Mouse (Mus musculus) hindbrain, postnatal 0 days (tissue): ENCODE measurements at regions not wholly inside any gene's neighbourhood (a gene's known extent, or its start where the extent isn't known, plus 50 kb on each side); places are given as distances from the start of the nearest gene placed in this dataset.

ENCODE experiments used
- ATAC-seq: fragments of 200-750 bp; cut with Nextera tagmentation; 2 replicates; pipeline ENCODE4 v1.8.0; 2017; ENCODE audit warnings: mild to moderate bottlenecking, moderate TSS enrichment, moderate library complexity
- DNase-seq: peaks from one replicate; pipeline ENCODE4 v3.0.0-alpha.2; 2015; ENCODE audit warnings: low spot score
- H3K27ac ChIP-seq: fragments of 300-500 bp; sonication (generic); 2 replicates; pipeline ENCODE4 v1.5.1; 2014; ENCODE audit warnings: mild to moderate bottlenecking
- H3K27me3 ChIP-seq: fragments of 300-500 bp; sonication (generic); 2 replicates; pipeline ENCODE4 v1.6.1; 2014; ENCODE audit warnings: low read length, mixed read lengths; ENCODE audit not compliant: insufficient read depth
- H3K36me3 ChIP-seq: fragments of 300-500 bp; sonication (generic); 2 replicates; pipeline ENCODE4 v1.6.1; 2014; ENCODE audit warnings: low read length, mixed read lengths; ENCODE audit not compliant: insufficient read depth
- H3K4me1 ChIP-seq: fragments of 300-500 bp; sonication (generic); 2 replicates; pipeline ENCODE4 v1.6.1; 2014; ENCODE audit warnings: antibody characterized with exemption, low read length, mixed read lengths; ENCODE audit not compliant: insufficient read depth
- H3K4me2 ChIP-seq: fragments of 300-500 bp; sonication (generic); 2 replicates; pipeline ENCODE4 v1.6.1; 2014; ENCODE audit warnings: low read depth, mild to moderate bottlenecking, low read length, moderate library complexity, mixed read lengths
- H3K4me3 ChIP-seq: fragments of 300-500 bp; sonication (generic); 2 replicates; pipeline ENCODE4 v1.5.1; 2014; ENCODE audit warnings: low read length
- H3K9ac ChIP-seq: fragments of 300-500 bp; sonication (generic); replicated peaks from 2 replicates; pipeline ENCODE4 v1.6.1; 2014; ENCODE audit warnings: mild to moderate bottlenecking, low read length, moderate library complexity, mixed read lengths
- H3K9me3 ChIP-seq: fragments of 300-500 bp; sonication (generic); 2 replicates; pipeline ENCODE4 v1.6.1; 2016; ENCODE audit warnings: low read length, mixed read lengths
- CTCF ChIP-seq: IDR thresholded peaks from 2 replicates; pipeline ENCODE4 v1.5.1; 2016; ENCODE audit warnings: antibody characterized with exemption, control low read depth, low read depth
- WGBS: fragments of 180-500 bp; shearing (Covaris S2); extraction: QIAGEN DNeasy Blood & Tissue Kit; methylation state at CpG from one replicate; pipeline ENCODE4 v1.1.7; 2014; 5-methylcytosine and 5-hydroxymethylcytosine counted together

DNA sequence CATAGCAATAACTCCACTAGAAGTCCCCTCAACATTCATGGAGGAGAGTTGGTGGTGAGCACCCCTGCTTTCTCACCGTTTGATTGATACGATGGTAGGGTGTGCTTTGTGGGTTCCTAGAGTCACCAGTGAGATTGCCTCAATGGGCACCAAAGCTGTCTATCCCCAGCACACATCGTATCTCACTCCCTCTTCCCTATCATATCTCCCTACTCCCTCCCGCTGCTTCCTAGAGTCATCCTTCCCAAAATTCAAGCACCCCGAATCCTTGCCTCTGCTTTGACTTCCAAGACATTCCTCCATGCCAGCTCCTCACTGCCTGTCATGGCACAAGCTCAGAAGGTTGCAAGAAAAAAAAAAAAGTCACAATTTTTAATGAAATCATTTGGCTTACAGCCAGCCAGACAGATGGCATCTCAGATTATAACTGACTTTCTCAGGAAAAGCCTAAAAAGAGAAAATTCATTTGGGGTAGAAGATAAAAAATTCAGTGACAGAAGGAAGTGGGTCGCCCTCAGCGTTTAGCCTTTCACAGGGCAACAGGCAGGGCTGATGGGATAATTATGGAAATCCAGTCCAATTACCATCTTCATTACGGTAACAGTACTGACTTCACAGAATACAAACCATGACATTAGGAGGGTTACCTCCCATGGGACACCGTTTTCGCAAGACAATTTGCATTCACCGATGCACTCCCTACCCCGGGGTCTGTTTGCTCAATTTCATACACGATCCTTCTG, 114.3 kb downstream of the Drd1 start:
- ATAC-seq (peak; percentile 61), DNase-seq (peak; percentile 80)
- 52% methylated on average over 13 of the region's 13 CpGs for WGBS
- no peak overlapping the region for H3K27ac ChIP-seq
- H3K9ac ChIP-seq: no peak overlapping the region
- no peak overlapping the region for H3K4me2 ChIP-seq
- H3K4me3 ChIP-seq: no peak overlapping the region
- TF ChIP-seq CTCF: no peak
- H3K27me3 ChIP-seq: no peaks in the 10 kb centered on the region
- H3K4me1 ChIP-seq: no peaks in the 10 kb centered on the region
- H3K36me3 ChIP-seq: no peaks in the 10 kb centered on the region
- H3K9me3 ChIP-seq: no peaks in the 10 kb centered on the region

DNA sequence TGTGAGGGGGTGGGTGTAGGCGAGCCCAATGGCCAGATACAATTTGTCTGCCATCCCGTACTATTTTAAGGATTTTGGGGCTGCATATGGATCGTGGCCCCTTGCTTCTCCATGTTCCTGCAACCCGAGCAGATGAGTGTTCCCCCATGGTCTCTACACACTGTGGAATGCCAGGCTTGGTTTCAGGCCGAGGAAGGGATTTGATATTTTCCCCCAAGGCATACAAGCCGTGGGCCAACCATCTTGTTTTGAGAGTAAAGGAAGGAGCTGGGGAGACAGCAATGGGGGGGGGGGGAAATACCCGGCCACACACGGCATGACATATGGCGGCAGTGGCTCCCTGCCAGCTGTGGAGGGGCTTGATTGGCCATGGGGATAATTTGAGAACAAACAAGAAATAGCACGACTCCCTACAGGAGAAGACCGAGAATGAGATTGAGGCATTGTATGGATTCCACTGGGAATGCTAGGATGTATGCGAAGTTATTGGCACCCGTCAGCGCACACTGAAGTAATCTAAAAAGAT, 120.3 kb downstream of the Drd1 start:
- H3K4me1 ChIP-seq: no peaks in the 10 kb centered on the region
- ATAC-seq (no peak), DNase-seq (peak; percentile 28)

DNA sequence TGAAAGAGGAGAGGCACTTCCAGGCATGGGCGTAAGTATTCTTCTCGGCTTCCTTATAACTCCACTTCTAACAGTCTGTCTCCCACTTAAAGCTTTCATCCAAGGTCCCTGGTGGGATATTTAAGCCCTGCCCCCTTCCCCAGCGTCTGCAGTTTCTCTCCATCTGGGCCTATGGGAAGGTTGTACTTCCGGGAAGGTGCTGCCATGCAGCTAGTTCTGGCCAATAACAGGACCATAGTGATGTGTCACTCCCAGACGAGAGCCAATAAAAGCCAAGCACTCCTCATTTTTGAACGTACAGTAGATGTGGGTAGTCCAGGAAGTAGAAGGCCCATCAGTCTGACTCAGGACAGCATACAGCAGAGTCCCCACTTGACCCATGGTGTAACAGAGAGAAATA, 121.0 kb downstream of the Drd1 start:
- no peak overlapping the region for H3K27ac ChIP-seq
- no peak overlapping the region for H3K4me2 ChIP-seq
- no peak for ATAC-seq
- no peak for TF ChIP-seq CTCF
- H3K9me3 ChIP-seq: no peaks in the 10 kb centered on the region
- H3K4me3 ChIP-seq: no peak overlapping the region
- no peaks in the 10 kb centered on the region for H3K36me3 ChIP-seq
- no peaks in the 10 kb centered on the region for H3K27me3 ChIP-seq
- 82% methylated on average over 6 of the region's 6 CpGs for WGBS
- no peak overlapping the region for H3K9ac ChIP-seq
- no peaks in the 10 kb centered on the region for H3K4me1 ChIP-seq
- no peak for DNase-seq

More for the DNA sequence above, 120.3 kb downstream of the Drd1 start:
- H3K36me3 ChIP-seq: no peaks in the 10 kb centered on the region
- H3K27ac ChIP-seq: no peak overlapping the region
- no peak overlapping the region for H3K9ac ChIP-seq
- WGBS: 61% methylated on average over 14 of the region's 14 CpGs
- no peak overlapping the region for H3K4me3 ChIP-seq
- no peaks in the 10 kb centered on the region for H3K27me3 ChIP-seq
- H3K9me3 ChIP-seq: no peaks in the 10 kb centered on the region
- no peak for TF ChIP-seq CTCF
- no peak overlapping the region for H3K4me2 ChIP-seq

DNA sequence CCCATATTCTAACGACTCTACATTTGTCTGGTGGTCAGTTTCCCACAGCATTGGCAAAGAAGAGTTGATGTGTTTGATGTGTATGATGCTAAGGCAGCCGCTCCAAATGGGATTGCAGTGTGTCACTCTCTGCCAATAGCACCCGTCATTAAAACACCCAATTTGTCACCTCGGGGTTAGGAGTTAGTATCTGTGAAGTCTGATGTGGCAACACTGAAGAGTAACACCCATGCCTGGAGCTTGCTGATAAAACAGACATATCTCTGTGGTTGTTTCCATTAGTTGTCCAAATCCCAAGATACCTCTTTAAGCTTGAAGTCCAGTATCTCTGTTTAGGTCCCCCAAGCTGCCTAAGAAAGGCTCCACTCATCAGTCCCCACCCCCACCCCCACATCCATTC, 129.4 kb downstream of the Drd1 start:
- no peak for ATAC-seq
- H3K4me2 ChIP-seq: no peak overlapping the region
- H3K9me3 ChIP-seq: no peaks in the 10 kb centered on the region
- WGBS: 92% methylated on average over 4 of the region's 4 CpGs
- no peaks in the 10 kb centered on the region for H3K36me3 ChIP-seq
- H3K4me3 ChIP-seq: no peak overlapping the region
- peaks cover 7% of the 10 kb centered on the region for H3K4me1 ChIP-seq
- H3K9ac ChIP-seq: no peak overlapping the region
- no peak overlapping the region for H3K27ac ChIP-seq
- no peak for DNase-seq
- H3K27me3 ChIP-seq: no peaks in the 10 kb centered on the region
- no peak for TF ChIP-seq CTCF

DNA sequence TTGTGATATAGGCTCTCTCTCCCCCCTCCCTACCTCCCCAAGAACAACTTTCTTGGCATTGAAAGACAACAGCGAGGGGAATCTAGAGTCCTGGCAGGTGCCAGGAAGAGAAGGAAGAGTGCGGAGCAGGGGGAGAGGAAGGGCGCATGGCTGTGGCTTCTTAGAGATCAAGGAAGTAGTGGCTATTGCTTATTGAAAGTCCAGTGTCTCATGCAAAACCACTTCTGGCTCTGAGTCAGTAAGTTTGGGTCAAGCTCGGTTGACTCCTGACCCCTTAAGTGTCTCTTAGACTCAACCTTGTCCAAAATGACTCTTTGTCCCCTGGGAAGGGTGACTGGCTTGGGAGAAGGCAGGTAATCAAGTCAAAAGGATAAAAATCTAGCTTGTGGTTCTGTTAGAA, 131.1 kb downstream of the Drd1 start:
- Histone ChIP-seq H3K27ac (no peak overlapping the region), H3K36me3 (no peaks in the 10 kb centered on the region), H3K4me1 (peaks cover 7% of the 10 kb centered on the region), H3K9ac (no peak overlapping the region), H3K4me3 (no peak overlapping the region), H3K9me3 (no peaks in the 10 kb centered on the region), H3K27me3 (no peaks in the 10 kb centered on the region), H3K4me2 (no peak overlapping the region)
- no peak for TF ChIP-seq CTCF
- ATAC-seq (no peak), DNase-seq (no peak)
- WGBS: 85% methylated on average over 4 of the region's 4 CpGs

DNA sequence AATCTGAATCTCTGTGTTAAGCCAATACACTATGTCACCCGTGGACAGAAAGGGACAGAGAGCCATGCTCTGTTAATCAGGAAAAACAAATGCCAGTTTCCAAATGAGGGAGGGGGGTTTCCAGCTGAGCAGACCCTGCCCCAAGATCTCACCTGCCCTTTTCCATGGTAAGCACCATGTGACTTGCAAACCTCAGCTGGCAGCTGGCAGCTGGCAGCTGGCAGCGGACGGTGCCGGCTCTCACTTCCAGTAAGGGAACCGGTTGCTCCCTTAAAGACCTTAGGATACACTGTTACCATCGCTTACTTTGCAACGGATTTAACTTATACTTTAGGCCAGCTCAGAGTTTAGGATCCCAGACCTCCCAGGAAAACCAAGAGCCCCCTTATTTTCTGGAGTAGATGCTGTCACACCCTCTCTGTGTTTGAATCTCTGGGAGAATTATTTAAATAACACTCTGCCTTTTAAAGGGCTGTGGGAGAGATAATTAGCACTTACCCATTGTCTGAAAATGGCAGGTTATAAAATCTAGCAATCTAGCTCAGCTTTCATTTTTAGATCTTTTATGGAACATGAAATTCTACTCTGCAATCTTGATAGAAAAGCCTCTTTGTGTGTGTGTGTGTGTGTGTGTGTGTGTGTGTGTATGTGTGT, 131.7 kb downstream of the Drd1 start:
- H3K27ac ChIP-seq: no peak overlapping the region
- DNase-seq: no peak
- H3K36me3 ChIP-seq: no peaks in the 10 kb centered on the region
- no peak overlapping the region for H3K4me3 ChIP-seq
- no peaks in the 10 kb centered on the region for H3K27me3 ChIP-seq
- no peak for ATAC-seq
- H3K4me2 ChIP-seq: no peak overlapping the region
- TF ChIP-seq CTCF: no peak
- no peaks in the 10 kb centered on the region for H3K9me3 ChIP-seq
- 64% methylated on average over 7 of the region's 7 CpGs for WGBS
- H3K4me1 ChIP-seq: peaks cover 7% of the 10 kb centered on the region
- H3K9ac ChIP-seq: no peak overlapping the region

DNA sequence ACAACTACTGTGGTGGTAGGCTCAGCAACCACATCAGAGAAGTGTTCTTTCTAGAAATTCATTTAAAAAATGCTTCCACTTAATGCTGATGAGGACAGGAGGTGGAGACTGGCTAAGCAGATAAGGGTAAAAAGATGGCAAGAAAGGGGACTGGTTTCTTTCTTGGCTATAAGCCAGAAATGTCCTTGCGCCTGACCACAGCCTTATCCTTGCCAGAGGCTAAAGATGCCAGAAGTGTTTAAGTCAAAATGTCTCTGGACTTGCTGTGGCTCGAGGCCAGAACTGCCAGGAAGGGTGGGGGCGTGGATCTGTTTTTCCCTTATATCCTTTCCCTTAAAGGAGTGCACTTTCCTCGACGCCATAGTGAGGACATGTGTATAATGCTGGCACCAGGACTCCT, 133.7 kb downstream of the Drd1 start:
- no peak overlapping the region for H3K4me3 ChIP-seq
- H3K27ac ChIP-seq: no peak overlapping the region
- no peak for TF ChIP-seq CTCF
- WGBS: 73% methylated on average over 5 of the region's 5 CpGs
- H3K4me1 ChIP-seq: no peaks in the 10 kb centered on the region
- no peaks in the 10 kb centered on the region for H3K9me3 ChIP-seq
- no peaks in the 10 kb centered on the region for H3K27me3 ChIP-seq
- H3K36me3 ChIP-seq: no peaks in the 10 kb centered on the region
- H3K4me2 ChIP-seq: no peak overlapping the region
- DNase-seq (peak; percentile 18), ATAC-seq (no peak)
- no peak overlapping the region for H3K9ac ChIP-seq
